ENCODE assay signal across 10 mouse cellular contexts in genomic region chrX:162510426-162510980, GRCm38 (mm10).
DNase-seq lines count a peak whose midpoint lies in the region; ATAC-seq and TF ChIP-seq lines count a peak whose summit lies in the region.
"Had no signal": no experiment of that assay in that cellular context is flagged by ENCODE, and none has a peak within 500 bp of the region (broad histone marks: within the 10 kb centered on the region; RNA-seq: fewer than 3 reads in every experiment).

No protein-coding gene starts in this region.

- peak; percentile 44 for TF ChIP-seq CTCF in left cerebral cortex, adult 2 months (IDR thresholded peaks at IDR 0.05)
- TF ChIP-seq CTCF in Patski (IDR thresholded peaks at IDR 0.05) = peak; percentile 52

- H3K4me1 ChIP-seq in forebrain, embryonic 14.5 days (ENCODE audit: control insufficient read depth, insufficient read depth, low read length) = no peaks in the 10 kb centered on the region
- H3K4me1 ChIP-seq in forebrain, embryonic 10.5 days = no peaks in the 10 kb centered on the region
- H3K4me1 ChIP-seq: embryonic facial prominence, embryonic 15.5 days had no signal

- H3K27me3 ChIP-seq in forebrain, embryonic 14.5 days (replicated peaks; ENCODE audit: control insufficient read depth, insufficient read depth, low read length) = no peaks in the 10 kb centered on the region
- H3K27me3 ChIP-seq in forebrain, embryonic 10.5 days (ENCODE audit: poor library complexity, severe bottlenecking) = peaks cover 91% of the 10 kb centered on the region
- peaks cover 8% of the 10 kb centered on the region for H3K27me3 ChIP-seq in Patski

- DNase-seq in forebrain, embryonic 14.5 days (ENCODE audit: low spot score) = peak; percentile 63
- DNase-seq in forebrain, embryonic 10.5 days (ENCODE audit: extremely low spot score, low spot score) = no peak
- DNase-seq in left cerebral cortex, adult 2 months (ENCODE audit: extremely low spot score in 1 of 2, low spot score in 2 of 2) = no peak
- no peak for DNase-seq in left cerebral cortex, postnatal 10 days (ENCODE audit: extremely low spot score in 1 of 2, low spot score in 2 of 2)
- peak; percentile 61 for DNase-seq in Patski (ENCODE audit: low read depth, low spot score)
- DNase-seq in left cerebral cortex, postnatal 4 days = no peak
- no peak for DNase-seq in adrenal gland, postnatal 10 days
- DNase-seq: spleen, adult 18-20 months had no signal

- ATAC-seq in forebrain, embryonic 14.5 days = 0 out of 2 replicates have a peak, but pooled peaks have one; percentile 32
- peak; percentile 92 for ATAC-seq in Patski
- peak; percentile 77 for ATAC-seq in megakaryocyte, adult 5-6 weeks (ENCODE audit: poor library complexity, severe bottlenecking)

- intact Hi-C loops in left cerebral cortex, adult 2 months (cut with DNase I) = no loop called here
- intact Hi-C loops in left cerebral cortex, postnatal 10 days (cut with DNase I) = loop anchor here (10.0 kb wide), 1 partner anchor 254 kb away; the partner anchor contains the start of gene Rbbp7
- intact Hi-C loops in left cerebral cortex, postnatal 4 days (cut with DNase I) = no loop called here

- WGBS in forebrain, embryonic 14.5 days = 73% methylated on average over 2 of the region's 2 CpGs
- WGBS in forebrain, embryonic 10.5 days = 80% methylated on average over 2 of the region's 2 CpGs

- CTCF ChIA-PET in Patski (lab: Charles Lee) = no interaction called here

- H3K36me3 ChIP-seq in forebrain, embryonic 14.5 days (ENCODE audit: control insufficient read depth, insufficient read depth, low read length) = no peaks in the 10 kb centered on the region
- no peaks in the 10 kb centered on the region for H3K36me3 ChIP-seq in forebrain, embryonic 10.5 days (replicated peaks)
- H3K36me3 ChIP-seq: embryonic facial prominence, embryonic 15.5 days had no signal

- POLR2A ChIA-PET in Patski (lab: Charles Lee) = no interaction called here

- no peak overlapping the region for H3K4me2 ChIP-seq in forebrain, embryonic 14.5 days (ENCODE audit: low read length)
- H3K4me2 ChIP-seq: embryonic facial prominence, embryonic 15.5 days had no signal

- H3K9me3 ChIP-seq in forebrain, embryonic 14.5 days (replicated peaks; ENCODE audit: control insufficient read depth, low read length) = no peaks in the 10 kb centered on the region
- no peaks in the 10 kb centered on the region for H3K9me3 ChIP-seq in forebrain, embryonic 10.5 days
- H3K9me3 ChIP-seq: embryonic facial prominence, embryonic 15.5 days had no signal

- in situ Hi-C loops in Patski (cut with MboI; ENCODE audit: low pct_unique_long_range_greater_than_20kb) = loop anchor here (10.0 kb wide), 1 partner anchor 204 kb away; no protein-coding TSS in a partner anchor

- no peak overlapping the region for H3K4me3 ChIP-seq in forebrain, embryonic 14.5 days (ENCODE audit: low read depth, low read length)
- no peak overlapping the region for H3K4me3 ChIP-seq in forebrain, embryonic 10.5 days
- no peak overlapping the region for H3K4me3 ChIP-seq in left cerebral cortex, adult 2 months
- H3K4me3 ChIP-seq: embryonic facial prominence, embryonic 15.5 days had no signal

- no peak overlapping the region for H3K27ac ChIP-seq in forebrain, embryonic 14.5 days (ENCODE audit: low read depth, low read length)
- H3K27ac ChIP-seq in forebrain, embryonic 10.5 days = no peak overlapping the region
- H3K27ac ChIP-seq in left cerebral cortex, adult 2 months = no peak overlapping the region
- H3K27ac ChIP-seq: embryonic facial prominence, embryonic 15.5 days had no signal

- no peak overlapping the region for H3K9ac ChIP-seq in forebrain, embryonic 14.5 days (ENCODE audit: low read length)
- H3K9ac ChIP-seq: embryonic facial prominence, embryonic 15.5 days had no signal

Comparison
In these comparisons a context has a peak if more than half of its experiments do, and no peak if none do; other contexts are left out.
1. DNase-seq: peak in forebrain, embryonic 14.5 days (single experiment) and Patski (single experiment); none in forebrain, embryonic 10.5 days (single experiment), left cerebral cortex, adult 2 months (0 of 2), left cerebral cortex, postnatal 10 days (0 of 2), left cerebral cortex, postnatal 4 days (single experiment) and adrenal gland, postnatal 10 days (single experiment).
2. ATAC-seq: peak in every context shown above with its lines; median percentile 92 in Patski; 77 in megakaryocyte, adult 5-6 weeks; 32 in forebrain, embryonic 14.5 days.